Mouse (Mus musculus) liver, embryonic 14.5 days (tissue): ENCODE measurements around the gene Zfp300. TPM values are rescaled to one million over a fixed set of nuclear protein-coding genes. Genes with fewer than 3 reads are reported as not detected.

Experiments
- ATAC-seq: fragments of 200-750 bp; cut with Nextera tagmentation; 2 replicates; pipeline ENCODE4 v1.8.0; 2017; ENCODE audit warnings: moderate number of reproducible peaks, mild to moderate bottlenecking, moderate library complexity; ENCODE audit not compliant: insufficient read depth
- DNase-seq, 3 experiments: peaks; one replicate each; pipeline ENCODE4 v3.0.0-alpha.2; 2012 to 2013; ENCODE audit warnings: low read depth in 3 of 3, low spot score in 3 of 3
- H3K27ac ChIP-seq: fragments of 300-500 bp; sonication (generic); 2 replicates; pipeline ENCODE4 v1.5.1; 2014; ENCODE audit warnings: moderate library complexity, mild to moderate bottlenecking, control low read depth, inconsistent platforms
- H3K27me3 ChIP-seq: fragments of 300-500 bp; sonication (generic); 2 replicates; pipeline ENCODE4 v1.6.1; 2014; ENCODE audit warnings: mild to moderate bottlenecking, low read length, moderate library complexity; ENCODE audit not compliant: control insufficient read depth, insufficient read depth
- H3K36me3 ChIP-seq: fragments of 300-500 bp; sonication (generic); replicated peaks from 2 replicates; pipeline ENCODE4 v1.6.1; 2014; ENCODE audit warnings: low read depth; ENCODE audit not compliant: control insufficient read depth, insufficient read depth
- H3K4me1 ChIP-seq, 2 experiments: fragments of 200-500 bp in 1 of 2; fragments of 300-500 bp in 1 of 2; sonication (generic) in 1 of 2; replicated peaks; 2 replicates each; pipeline ENCODE4 v1.6.1; 2012 to 2014; ENCODE audit warnings: antibody characterized with exemption in 1 of 2, inconsistent platforms in 1 of 2, low read length in 1 of 2; ENCODE audit not compliant: control insufficient read depth in 2 of 2, insufficient read depth in 2 of 2
- H3K4me2 ChIP-seq: fragments of 300-500 bp; sonication (generic); 2 replicates; pipeline ENCODE4 v1.6.1; 2014; ENCODE audit warnings: low read depth, mild to moderate bottlenecking, control low read depth, moderate library complexity
- H3K4me3 ChIP-seq, 2 experiments: fragments of 200-500 bp in 1 of 2; fragments of 300-500 bp in 1 of 2; sonication (generic) in 1 of 2; 2 replicates each; pipeline ENCODE4 v1.5.1; 2012 to 2014; ENCODE audit warnings: low read depth in 2 of 2, low read length in 2 of 2, mild to moderate bottlenecking in 2 of 2, control low read depth in 1 of 2, inconsistent platforms in 1 of 2, moderate library complexity in 1 of 2; ENCODE audit not compliant: insufficient read depth in 1 of 2
- H3K9ac ChIP-seq: fragments of 300-500 bp; sonication (generic); replicated peaks from 2 replicates; pipeline ENCODE4 v1.6.1; 2014; ENCODE audit warnings: mild to moderate bottlenecking, control low read depth, moderate library complexity
- H3K9me3 ChIP-seq: fragments of 300-500 bp; sonication (generic); 2 replicates; pipeline ENCODE4 v1.6.1; 2016; ENCODE audit warnings: low read length, mixed read lengths; ENCODE audit not compliant: control insufficient read depth
- CTCF ChIP-seq: IDR thresholded peaks from 2 replicates; pipeline ENCODE4 v1.5.1; 2016; ENCODE audit warnings: antibody characterized with exemption, low read depth, control low read depth
- EP300 ChIP-seq: IDR thresholded peaks from 2 replicates; pipeline ENCODE4 v1.6.1; 2016; ENCODE audit warnings: antibody characterized with exemption, low read depth
- WGBS: fragments of 180-500 bp; shearing (Covaris S2); extraction: QIAGEN DNeasy Blood & Tissue Kit; methylation state at CpG from one replicate; pipeline ENCODE4 v1.1.7; 2014; ENCODE audit not compliant: insufficient replicate concordance; 5-methylcytosine and 5-hydroxymethylcytosine counted together
- polyA plus RNA-seq, 2 experiments: library from polyadenylated mRNA; depleted of rRNA in 1 of 2; stranded (reverse) in 1 of 2; unstranded in 1 of 2; fragments of >200 nt; fragmentation: Nextera tagmentation in 1 of 2; extraction: Ambion mirVana in 1 of 2; gene quantifications; 2 replicates each; pipeline versions ENCODE4 v1.2.1 to v1.2.3; 2012 to 2014

Zfp300 gene
- 0.01 and 0.02 TPM in 2 replicates for polyA plus RNA-seq (2012; rRNA removed)
- polyA plus RNA-seq (2014; fragmentation: Nextera tagmentation; extraction: Ambion mirVana), result 0.05 and 0.14 TPM in 2 replicates

GRCm38 (mm10) chrX:21088983-21089866, at the start of gene Zfp300:
Zfp300 (minus strand) TSS chrX:21089527.
- DNase-seq (peak; percentile 7 to 23 (median 12)), ATAC-seq (no peak)
- Histone ChIP-seq H3K9ac (no peak within 1 kb of the TSS), H3K27me3 (no peaks in the 10 kb centered on the region), H3K4me2 (peak within 1 kb of the TSS; percentile 64), H3K27ac (no peak within 1 kb of the TSS), H3K4me3 (peak within 1 kb of the TSS; percentile 43 to 63), H3K36me3 (no peaks in the 10 kb centered on the region), H3K4me1 (no peaks in the 10 kb centered on the region), H3K9me3 (no peaks in the 10 kb centered on the region)
- 14% methylated on average over 27 of the region's 27 CpGs for WGBS
- no peak for TF ChIP-seq EP300
- TF ChIP-seq CTCF, result no peak

- no peak within 1 kb of the TSS for H3K4me2 ChIP-seq
- no peaks in the 10 kb centered on the region for H3K4me1 ChIP-seq
- no peaks in the 10 kb centered on the region for H3K9me3 ChIP-seq
- no peak within 1 kb of the TSS for H3K27ac ChIP-seq
- no peak within 1 kb of the TSS for H3K9ac ChIP-seq
- H3K36me3 ChIP-seq, result no peaks in the 10 kb centered on the region
- WGBS, result 56% methylated on average over 4 of the region's 4 CpGs
- H3K27me3 ChIP-seq, result no peaks in the 10 kb centered on the region
- H3K4me3 ChIP-seq, result no peak within 1 kb of the TSS
- ATAC-seq, result no peak
- TF ChIP-seq CTCF (no peak), EP300 (no peak)
- DNase-seq, result no peak
These were observed 26.2 kb upstream of the Zfp300 start, which contains the start of gene Ssxa1 for GRCm38 (mm10) chrX:21115520-21115919. Ssxa1 (plus strand) TSS chrX:21115820.

DNA sequence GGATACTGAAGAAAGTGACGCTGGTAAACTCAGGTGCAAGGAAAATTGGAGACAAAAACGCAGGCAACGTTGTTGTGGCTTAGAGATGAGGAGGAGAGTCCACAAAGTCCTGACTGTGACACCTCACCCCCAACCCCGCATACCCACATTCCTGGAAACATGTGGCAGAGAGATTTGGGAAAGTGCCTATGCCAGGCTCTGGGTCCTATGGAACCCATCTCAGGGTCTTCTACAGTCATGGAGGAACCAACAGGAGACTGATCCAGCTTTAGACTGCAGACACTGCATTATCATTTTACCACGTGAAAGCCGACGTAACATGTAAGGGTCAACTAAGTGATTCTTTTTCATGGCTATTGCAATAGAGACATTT, 526 bp upstream of the Zfp300 start:
- no peaks in the 10 kb centered on the region for H3K36me3 ChIP-seq
- no peak overlapping the region for H3K9ac ChIP-seq
- 43% methylated on average over 7 of the region's 7 CpGs for WGBS
- H3K4me2 ChIP-seq, result peak overlapping the region; percentile 64; the same call in 1 of the 2 replicates
- H3K27me3 ChIP-seq, result no peaks in the 10 kb centered on the region
- TF ChIP-seq CTCF (no peak), EP300 (no peak)
- no peaks in the 10 kb centered on the region for H3K9me3 ChIP-seq
- ATAC-seq (no peak), DNase-seq (no peak)
- H3K4me3 ChIP-seq, result no peak overlapping the region
- H3K4me1 ChIP-seq, result no peaks in the 10 kb centered on the region
- no peak overlapping the region for H3K27ac ChIP-seq

GRCm38 (mm10) chrX:21088645-21088982, 713 bp downstream of the Zfp300 start:
- no peaks in the 10 kb centered on the region for H3K27me3 ChIP-seq
- 27% methylated on average over 6 of the region's 6 CpGs for WGBS
- peak overlapping the region; percentile 43 to 63 for H3K4me3 ChIP-seq
- ATAC-seq, result no peak
- H3K27ac ChIP-seq, result no peak overlapping the region
- H3K9ac ChIP-seq, result no peak overlapping the region
- TF ChIP-seq EP300 (no peak), CTCF (no peak)
- peak overlapping the region; percentile 64 for H3K4me2 ChIP-seq
- H3K36me3 ChIP-seq, result no peaks in the 10 kb centered on the region
- DNase-seq, result no peak
- H3K4me1 ChIP-seq, result no peaks in the 10 kb centered on the region
- H3K9me3 ChIP-seq, result no peaks in the 10 kb centered on the region

DNA sequence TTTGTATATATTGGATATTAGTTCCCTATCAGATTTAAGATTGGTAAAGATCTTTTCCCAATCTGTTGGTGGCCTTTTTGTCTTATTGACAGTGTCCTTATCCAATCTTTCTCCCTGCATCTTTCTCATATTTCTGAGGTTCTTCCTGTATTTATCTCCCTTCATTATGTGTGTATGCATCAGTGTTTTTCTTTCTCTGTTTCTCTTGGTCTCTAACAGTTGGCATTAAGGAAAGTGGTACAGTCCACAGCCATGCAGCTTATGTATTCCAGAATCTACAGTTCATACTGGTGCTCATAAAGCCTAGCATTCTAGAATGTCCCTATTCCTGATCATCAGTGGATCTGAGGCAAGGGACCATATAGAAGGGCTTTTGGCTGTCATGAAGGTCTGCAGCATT, 21.2 kb downstream of the Zfp300 start, which contains the start of gene Spaca5:
Spaca5 (plus strand) TSS at position 301 of the 400 bp plus-strand sequence.
- H3K27ac ChIP-seq, result no peak within 1 kb of the TSS
- H3K9ac ChIP-seq, result no peak within 1 kb of the TSS
- H3K36me3 ChIP-seq, result no peaks in the 10 kb centered on the region
- no peak for DNase-seq
- H3K4me3 ChIP-seq, result no peak within 1 kb of the TSS
- H3K4me2 ChIP-seq, result no peak within 1 kb of the TSS
- no peaks in the 10 kb centered on the region for H3K27me3 ChIP-seq
- no peaks in the 10 kb centered on the region for H3K9me3 ChIP-seq
- H3K4me1 ChIP-seq, result no peaks in the 10 kb centered on the region
- ATAC-seq, result no peak
- no peak for TF ChIP-seq CTCF
- no peak for TF ChIP-seq EP300
